Mouse (Mus musculus) CH12.LX (cell line): ENCODE results near the gene Samd10.

Experiments
- CTCF ChIP-seq, 2 experiments: IDR thresholded peaks in 1 of 2; conservative IDR thresholded peaks in 1 of 2; 2 replicates each; pipeline ENCODE4 v1.5.1; 2011 to 2012; ENCODE audit warnings: low read depth in 2 of 2, low read length in 2 of 2, improper control_type of control experiment in 1 of 2, inconsistent platforms in 1 of 2, mild to moderate bottlenecking in 1 of 2, moderate library complexity in 1 of 2
- E2F4 ChIP-seq: IDR thresholded peaks from 2 replicates; pipeline ENCODE4 v1.6.1; 2011; ENCODE audit warnings: low read depth, low read length, improper control_type of control experiment; ENCODE audit not compliant: insufficient replicate concordance
- ETS1 ChIP-seq: conservative IDR thresholded peaks from 2 replicates; pipeline ENCODE4 v1.6.1; 2012; ENCODE audit warnings: low read depth, mild to moderate bottlenecking, inconsistent platforms, low read length, improper control_type of control experiment, moderate library complexity
- MAFK ChIP-seq: IDR thresholded peaks from 2 replicates; pipeline ENCODE4 v1.6.1; 2011; ENCODE audit warnings: low read length, improper control_type of control experiment; ENCODE audit not compliant: insufficient replicate concordance
- NELFE ChIP-seq: IDR thresholded peaks from 2 replicates; pipeline ENCODE4 v1.6.1; 2011; ENCODE audit warnings: low read depth, low read length, improper control_type of control experiment
- USF1 ChIP-seq: IDR thresholded peaks from 2 replicates; pipeline ENCODE4 v1.6.1; 2014; ENCODE audit warnings: low read depth, mild to moderate bottlenecking, inconsistent platforms, low read length, improper control_type of control experiment
- ZC3H11A ChIP-seq: IDR thresholded peaks from 2 replicates; pipeline ENCODE4 v1.6.1; 2012; ENCODE audit warnings: low read depth, mild to moderate bottlenecking, inconsistent platforms, low read length, improper control_type of control experiment

- TF ChIP-seq USF1 (no peak), E2F4 (no peak), CTCF (conservative IDR thresholded peaks at IDR 0.05 in 1 of 2, IDR thresholded peaks at IDR 0.05 in 1 of 2; ENCODE audit: low read depth in 2 of 2, low read length in 2 of 2) (peak in 1 of 2 experiments; percentile 49; a peak in 2 of 4 replicates), ZC3H11A (no peak), NELFE (no peak), MAFK (no peak), ETS1 (no peak)
These were observed 11.2 kb downstream of the Samd10 start for GRCm38 (mm10) chr2:181587796-181588195.
